Mouse (Mus musculus) hindbrain, embryonic 13.5 days (tissue): ENCODE measurements around the gene Minos1. TPM values are rescaled to one million over a fixed set of nuclear protein-coding genes. Genes with fewer than 3 reads are reported as not detected.
A peak's percentile ranks its signal among the peaks of the same experiment; 100 is the strongest.

Experiments used
- ATAC-seq: fragments of 200-750 bp; cut with Nextera tagmentation; 2 replicates; pipeline ENCODE4 v1.8.0; 2017; ENCODE audit warnings: moderate TSS enrichment; ENCODE audit not compliant: low FRiP score
- H3K27ac ChIP-seq: fragments of 300-500 bp; sonication (generic); 2 replicates; pipeline ENCODE4 v1.5.1; 2015; ENCODE audit warnings: inconsistent platforms, mild to moderate bottlenecking, moderate library complexity
- H3K27me3 ChIP-seq: fragments of 300-500 bp; sonication (generic); 2 replicates; pipeline ENCODE4 v1.6.1; 2015; ENCODE audit warnings: mild to moderate bottlenecking, inconsistent platforms
- H3K36me3 ChIP-seq: fragments of 300-500 bp; sonication (generic); 2 replicates; pipeline ENCODE4 v1.6.1; 2015; ENCODE audit warnings: mild to moderate bottlenecking, inconsistent platforms
- H3K4me1 ChIP-seq: fragments of 300-500 bp; sonication (generic); replicated peaks from 2 replicates; pipeline ENCODE4 v1.6.1; 2015; ENCODE audit warnings: inconsistent platforms
- H3K4me2 ChIP-seq: fragments of 300-500 bp; sonication (generic); 2 replicates; pipeline ENCODE4 v1.6.1; 2015; ENCODE audit warnings: inconsistent platforms, mild to moderate bottlenecking, moderate library complexity
- H3K4me3 ChIP-seq: fragments of 300-500 bp; sonication (generic); 2 replicates; pipeline ENCODE4 v1.5.1; 2015; ENCODE audit warnings: mild to moderate bottlenecking, inconsistent platforms
- H3K9ac ChIP-seq: fragments of 300-500 bp; sonication (generic); 2 replicates; pipeline ENCODE4 v1.6.1; 2015; ENCODE audit warnings: mild to moderate bottlenecking, inconsistent platforms
- H3K9me3 ChIP-seq: fragments of 300-500 bp; sonication (generic); 2 replicates; pipeline ENCODE4 v1.6.1; 2016; ENCODE audit warnings: inconsistent platforms
- WGBS: fragments of 180-500 bp; shearing (Covaris S2); methylation state at CpG from one replicate; pipeline ENCODE4 v1.1.7; 2015; 5-methylcytosine and 5-hydroxymethylcytosine counted together
- polyA plus RNA-seq: library from polyadenylated mRNA; unstranded; fragments of >200 nt; fragmentation: Nextera tagmentation; extraction: Ambion mirVana; gene quantifications from 2 replicates; pipeline ENCODE4 v1.2.1, GENCODE M21; 2015

Gene Minos1
- polyA plus RNA-seq, 1 experiment from 2014 or later, result 441 TPM

GRCm38 (mm10) chr4:139075041-139075711 lies 55.7 kb downstream of the Minos1 start, which contains the start of gene Htr6:
Gene Htr6, minus strand, starts transcription at chr4:139075570.
- H3K27me3 ChIP-seq, result peaks cover 79% of the 10 kb centered on the region
- 0 out of 2 replicates have a peak, but pooled peaks have one; percentile 29 for ATAC-seq

DNA sequence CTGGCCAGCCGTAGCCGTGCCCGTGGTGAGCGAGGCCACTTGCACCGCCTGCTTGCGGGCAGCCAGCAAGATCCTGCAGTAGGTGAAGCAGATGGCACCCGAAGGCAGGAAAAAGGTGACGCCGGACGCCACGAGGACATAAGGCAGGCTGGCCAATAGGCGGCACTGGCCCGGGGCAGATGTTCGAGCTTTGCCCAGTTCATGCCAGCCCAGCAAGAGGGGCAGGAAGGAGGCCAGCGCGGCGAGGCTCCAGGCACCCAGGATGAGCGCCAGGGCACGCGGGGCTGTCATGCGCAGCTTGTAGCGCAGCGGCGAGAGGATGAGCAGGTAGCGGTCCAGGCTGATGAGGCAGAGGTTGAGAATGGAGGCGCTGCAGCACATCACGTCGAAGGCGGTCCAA lies 56.9 kb downstream of the Minos1 start:
- no peak overlapping the region for H3K9ac ChIP-seq
- H3K4me1 ChIP-seq, result peaks cover 22% of the 10 kb centered on the region
- ATAC-seq, result no peak
- H3K36me3 ChIP-seq, result no peaks in the 10 kb centered on the region
- WGBS, result 15% methylated on average over 29 of the region's 29 CpGs
- H3K4me2 ChIP-seq, result peak overlapping the region; percentile 82
- no peaks in the 10 kb centered on the region for H3K9me3 ChIP-seq
- H3K27ac ChIP-seq, result no peak overlapping the region
- peak overlapping the region; percentile 58 for H3K4me3 ChIP-seq
- peaks cover 90% of the 10 kb centered on the region for H3K27me3 ChIP-seq

More at GRCm38 (mm10) chr4:139075041-139075711, 55.7 kb downstream of the Minos1 start, which contains the start of gene Htr6:
- Histone ChIP-seq H3K27ac (no peak within 1 kb of the TSS), H3K4me3 (peak within 1 kb of the TSS; percentile 58), H3K9ac (peak within 1 kb of the TSS; percentile 76), H3K4me1 (peaks cover 23% of the 10 kb centered on the region), H3K9me3 (no peaks in the 10 kb centered on the region), H3K4me2 (peak within 1 kb of the TSS; percentile 82), H3K36me3 (no peaks in the 10 kb centered on the region)
- under 1% methylated on average over 66 of the region's 77 CpGs for WGBS

- 37% methylated on average over 4 of the region's 4 CpGs for WGBS
- Histone ChIP-seq H3K9me3 (0 out of 2 replicates have a peak, but pooled peaks cover 2% of the 10 kb centered on the region), H3K4me2 (no peak overlapping the region), H3K4me3 (no peak overlapping the region), H3K36me3 (no peaks in the 10 kb centered on the region), H3K9ac (no peak overlapping the region), H3K4me1 (no peaks in the 10 kb centered on the region), H3K27me3 (peaks cover 67% of the 10 kb centered on the region), H3K27ac (no peak overlapping the region)
- ATAC-seq, result no peak
Measured at GRCm38 (mm10) chr4:139068287-139068686, 62.6 kb downstream of the Minos1 start.

DNA sequence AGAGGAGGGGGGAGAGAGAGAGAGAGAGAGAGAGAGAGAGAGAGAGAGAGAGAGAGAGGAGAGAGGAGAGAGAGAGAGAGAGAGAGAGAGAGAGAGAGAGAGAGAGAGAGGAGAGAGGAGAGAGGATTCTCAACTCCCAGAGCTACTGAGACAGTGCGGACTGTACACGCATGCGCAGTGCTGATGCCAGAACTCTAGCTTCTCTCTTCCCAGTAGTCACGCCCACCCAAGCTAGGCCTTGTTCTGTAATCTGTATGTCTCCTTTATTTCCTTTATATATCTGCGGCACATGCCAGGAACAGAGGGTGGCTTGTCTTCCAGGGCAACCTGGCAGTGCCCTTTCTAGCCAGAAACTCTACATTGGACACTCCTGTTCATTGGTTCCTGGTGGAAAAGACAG lies 66.1 kb downstream of the Minos1 start:
- ATAC-seq, result no peak
- Histone ChIP-seq H3K4me1 (no peaks in the 10 kb centered on the region; the same call in 1 of the 2 replicates), H3K4me2 (no peak overlapping the region), H3K9me3 (0 out of 2 replicates have a peak, but pooled peaks cover 2% of the 10 kb centered on the region), H3K27me3 (peaks cover 50% of the 10 kb centered on the region), H3K9ac (no peak overlapping the region), H3K36me3 (no peaks in the 10 kb centered on the region), H3K4me3 (no peak overlapping the region), H3K27ac (no peak overlapping the region)
- 92% methylated on average over 5 of the region's 5 CpGs for whole genome bisulfite sequencing

DNA sequence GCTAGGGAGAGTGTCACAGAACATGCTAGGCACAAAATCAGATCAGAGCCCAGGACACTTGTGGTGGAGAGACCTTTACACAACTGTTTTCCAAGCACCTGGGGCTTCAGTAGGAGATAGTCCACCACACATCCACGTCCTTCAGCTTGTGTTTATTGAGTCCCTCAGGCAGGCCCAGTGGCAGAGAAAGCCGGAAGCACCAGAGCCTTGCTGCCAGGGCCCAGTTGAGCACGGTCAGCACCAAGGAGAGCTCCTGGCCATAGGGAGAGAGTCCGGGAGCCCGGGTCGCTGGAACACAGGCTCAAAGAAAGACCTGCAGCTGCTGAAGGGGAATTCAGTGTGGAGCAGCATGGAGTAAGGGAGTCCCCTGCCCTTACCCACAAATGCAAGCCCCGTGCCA lies 71.3 kb downstream of the Minos1 start:
- H3K27me3 ChIP-seq, result peaks cover 53% of the 10 kb centered on the region
- no peak overlapping the region for H3K4me3 ChIP-seq
- H3K4me2 ChIP-seq, result no peak overlapping the region
- no peaks in the 10 kb centered on the region for H3K36me3 ChIP-seq
- no peak for ATAC-seq
- 8% methylated on average over 7 of the region's 7 CpGs for WGBS
- no peak overlapping the region for H3K9ac ChIP-seq
- no peaks in the 10 kb centered on the region for H3K9me3 ChIP-seq
- H3K27ac ChIP-seq, result no peak overlapping the region
- peaks cover 14% of the 10 kb centered on the region for H3K4me1 ChIP-seq

- no peak overlapping the region for H3K27ac ChIP-seq
- H3K27me3 ChIP-seq, result peaks cover 49% of the 10 kb centered on the region
- no peak overlapping the region for H3K4me2 ChIP-seq
- no peak overlapping the region for H3K9ac ChIP-seq
- no peak for ATAC-seq
- H3K4me1 ChIP-seq, result peaks cover 30% of the 10 kb centered on the region
- H3K4me3 ChIP-seq, result no peak overlapping the region
- H3K9me3 ChIP-seq, result no peaks in the 10 kb centered on the region
- WGBS, result 90% methylated on average over 5 of the region's 5 CpGs
- no peaks in the 10 kb centered on the region for H3K36me3 ChIP-seq
Measured at GRCm38 (mm10) chr4:139058029-139058428, 72.9 kb downstream of the Minos1 start.

DNA sequence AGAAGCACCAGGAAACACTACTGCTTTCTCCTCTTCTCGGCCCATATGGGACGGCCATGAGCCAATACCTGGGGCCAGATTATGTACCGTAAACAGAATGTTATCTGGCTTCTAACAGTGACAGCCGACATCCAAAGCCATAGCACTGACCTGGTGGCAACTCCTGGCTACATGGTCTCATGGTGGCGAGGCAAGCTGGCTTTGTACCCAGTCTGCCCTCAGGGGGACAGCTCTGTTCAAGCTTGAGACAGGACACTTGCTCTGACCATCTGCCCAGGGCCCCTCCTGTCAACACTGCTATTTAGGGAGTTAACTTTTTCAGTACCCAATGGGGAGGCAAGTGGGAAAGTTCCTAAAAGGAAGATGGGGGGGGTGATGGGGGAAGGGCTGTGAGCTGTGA lies 73.6 kb downstream of the Minos1 start:
- no peak overlapping the region for H3K4me2 ChIP-seq
- H3K9me3 ChIP-seq, result no peaks in the 10 kb centered on the region
- WGBS, result 79% methylated on average over 5 of the region's 5 CpGs

GRCm38 (mm10) chr4:139055744-139056143 lies 75.2 kb downstream of the Minos1 start:
- H3K27me3 ChIP-seq, result peaks cover 47% of the 10 kb centered on the region
- no peak overlapping the region for H3K4me3 ChIP-seq
- H3K36me3 ChIP-seq, result no peaks in the 10 kb centered on the region
- no peaks in the 10 kb centered on the region for H3K9me3 ChIP-seq
- no peak overlapping the region for H3K4me2 ChIP-seq
- peak overlapping the region; percentile 48; the same call in 1 of the 2 replicates for H3K27ac ChIP-seq
- 58% methylated on average over 3 of the region's 3 CpGs for WGBS
- no peak for ATAC-seq
- peaks cover 34% of the 10 kb centered on the region for H3K4me1 ChIP-seq
- H3K9ac ChIP-seq, result no peak overlapping the region

More for the DNA sequence above, 73.6 kb downstream of the Minos1 start:
- Histone ChIP-seq H3K4me1 (peaks cover 34% of the 10 kb centered on the region), H3K9ac (no peak overlapping the region), H3K4me3 (no peak overlapping the region), H3K27ac (no peak overlapping the region), H3K36me3 (no peaks in the 10 kb centered on the region), H3K27me3 (peaks cover 53% of the 10 kb centered on the region)
- ATAC-seq, result no peak

DNA sequence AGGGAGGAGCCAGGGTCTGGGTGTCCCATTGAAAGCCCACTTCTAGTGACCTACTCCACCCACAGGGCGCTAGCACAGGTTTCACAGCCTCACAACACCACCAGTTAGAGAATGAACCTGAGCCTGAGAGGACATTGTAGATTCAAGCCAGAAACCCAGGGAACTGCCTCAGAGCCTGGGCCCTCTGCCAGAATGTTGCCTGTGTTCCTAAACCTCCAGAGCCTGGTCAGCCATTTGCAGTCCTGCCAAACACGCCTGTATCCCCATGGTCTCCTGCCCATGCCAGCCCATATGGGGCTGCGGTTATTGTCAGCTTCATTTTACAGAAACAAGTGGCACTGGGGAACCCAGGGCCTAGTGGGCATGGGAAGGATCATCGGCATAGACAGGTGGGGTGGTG lies 75.6 kb downstream of the Minos1 start:
- 61% methylated on average over 4 of the region's 4 CpGs for WGBS
- H3K36me3 ChIP-seq, result no peaks in the 10 kb centered on the region
- H3K9ac ChIP-seq, result no peak overlapping the region
- no peak for ATAC-seq
- H3K4me3 ChIP-seq, result no peak overlapping the region
- H3K4me1 ChIP-seq, result peaks cover 34% of the 10 kb centered on the region
- H3K9me3 ChIP-seq, result no peaks in the 10 kb centered on the region
- H3K27ac ChIP-seq, result peak overlapping the region; percentile 48; the same call in 1 of the 2 replicates
- no peak overlapping the region for H3K4me2 ChIP-seq
- H3K27me3 ChIP-seq, result peaks cover 48% of the 10 kb centered on the region

- peaks cover 41% of the 10 kb centered on the region for H3K27me3 ChIP-seq
- no peaks in the 10 kb centered on the region for H3K36me3 ChIP-seq
- H3K9me3 ChIP-seq, result no peaks in the 10 kb centered on the region
- no peak overlapping the region for H3K4me2 ChIP-seq
- H3K27ac ChIP-seq, result peak overlapping the region; percentile 30
- peaks cover 34% of the 10 kb centered on the region for H3K4me1 ChIP-seq
- no peak overlapping the region for H3K9ac ChIP-seq
- no peak overlapping the region for H3K4me3 ChIP-seq
- peak; percentile 70 for ATAC-seq
- WGBS, result 42% methylated on average over 9 of the region's 9 CpGs
Measured at GRCm38 (mm10) chr4:139054300-139054923, 76.5 kb downstream of the Minos1 start.

DNA sequence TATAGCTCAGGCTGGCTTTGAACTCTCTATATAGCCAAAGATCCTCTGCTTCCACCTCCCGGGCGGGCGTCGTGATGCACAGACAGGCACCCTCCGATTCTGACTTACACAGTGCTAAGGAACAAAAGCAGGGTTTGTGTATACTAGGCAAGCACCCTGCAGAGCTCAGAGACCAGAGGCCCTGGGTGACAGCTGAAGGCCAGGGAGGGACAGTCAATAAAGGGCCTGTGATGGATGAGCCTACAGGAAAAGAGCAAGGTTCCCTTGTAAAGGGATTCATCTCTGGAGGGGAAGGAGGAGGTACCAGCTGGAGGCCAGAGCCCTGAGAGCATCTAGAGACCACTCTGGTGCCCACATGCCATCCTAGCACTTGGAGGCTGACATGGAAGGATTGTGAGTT lies 77.5 kb downstream of the Minos1 start:
- peaks cover 31% of the 10 kb centered on the region; the same call in 1 of the 2 replicates for H3K27me3 ChIP-seq
- no peaks in the 10 kb centered on the region for H3K36me3 ChIP-seq
- peaks cover 34% of the 10 kb centered on the region for H3K4me1 ChIP-seq
- WGBS, result 28% methylated on average over 5 of the region's 5 CpGs
- no peaks in the 10 kb centered on the region for H3K9me3 ChIP-seq
- H3K27ac ChIP-seq, result 0 out of 2 replicates have a peak overlapping the region, but pooled peaks have one; percentile 30
- no peak overlapping the region for H3K9ac ChIP-seq
- ATAC-seq, result no peak
- H3K4me2 ChIP-seq, result no peak overlapping the region
- H3K4me3 ChIP-seq, result no peak overlapping the region

DNA sequence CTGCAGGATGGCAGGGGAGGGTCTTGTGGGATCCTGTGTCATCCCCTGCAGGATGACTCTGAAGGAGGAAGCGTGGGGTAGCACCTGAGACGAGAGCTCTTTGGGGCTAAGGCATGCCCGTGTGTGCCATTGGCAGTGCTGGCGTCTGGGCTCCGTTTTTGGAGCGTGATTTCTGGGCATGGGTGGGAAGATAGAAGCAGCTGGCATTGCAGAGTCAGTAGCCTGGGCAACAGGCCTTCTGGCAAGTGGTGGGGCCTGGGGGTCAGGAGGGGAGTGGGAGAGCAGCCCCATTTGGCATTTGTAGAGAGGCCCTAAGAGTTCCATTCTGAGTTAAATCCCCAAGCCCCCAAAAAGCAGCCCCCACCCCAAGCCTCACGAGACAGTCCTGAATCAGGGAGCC lies 78.1 kb downstream of the Minos1 start:
- Histone ChIP-seq H3K27ac (no peak overlapping the region), H3K4me2 (no peak overlapping the region), H3K27me3 (peaks cover 25% of the 10 kb centered on the region; the same call in 1 of the 2 replicates), H3K4me3 (no peak overlapping the region), H3K9me3 (no peaks in the 10 kb centered on the region), H3K9ac (no peak overlapping the region), H3K4me1 (peaks cover 34% of the 10 kb centered on the region), H3K36me3 (no peaks in the 10 kb centered on the region)
- WGBS, result 75% methylated on average over 7 of the region's 7 CpGs
- no peak for ATAC-seq
